Mouse (Mus musculus) limb, embryonic 14.5 days (tissue): ENCODE results near the gene Zc3h7b. TPM values are rescaled to one million over a fixed set of nuclear protein-coding genes. Genes with fewer than 3 reads are reported as not detected.

Experiments
- ATAC-seq: fragments of 200-750 bp; cut with Nextera tagmentation; 2 replicates; pipeline ENCODE4 v1.8.0; 2017; ENCODE audit warnings: low read depth, moderate number of reproducible peaks, moderate TSS enrichment; ENCODE audit not compliant: low FRiP score
- DNase-seq: peaks from one replicate; pipeline ENCODE4 v3.0.0-alpha.2; 2015; ENCODE audit warnings: low spot score
- H3K27ac ChIP-seq: fragments of 300-500 bp; sonication (generic); replicated peaks from 2 replicates; pipeline ENCODE4 v1.5.1; 2014; ENCODE audit warnings: low read depth, mild to moderate bottlenecking, low read length, moderate library complexity, mixed read lengths
- H3K27me3 ChIP-seq: fragments of 300-500 bp; sonication (generic); 2 replicates; pipeline ENCODE4 v1.6.1; 2014; ENCODE audit warnings: low read length, mixed read lengths; ENCODE audit not compliant: control insufficient read depth, insufficient read depth
- H3K36me3 ChIP-seq: fragments of 300-500 bp; sonication (generic); 2 replicates; pipeline ENCODE4 v1.6.1; 2014; ENCODE audit warnings: mild to moderate bottlenecking, low read length, moderate library complexity, mixed read lengths; ENCODE audit not compliant: control insufficient read depth, insufficient read depth
- H3K4me1 ChIP-seq: fragments of 300-500 bp; sonication (generic); 2 replicates; pipeline ENCODE4 v1.6.1; 2014; ENCODE audit warnings: antibody characterized with exemption, low read length, mixed read lengths; ENCODE audit not compliant: control insufficient read depth, insufficient read depth
- H3K4me2 ChIP-seq: fragments of 300-500 bp; sonication (generic); replicated peaks from 2 replicates; pipeline ENCODE4 v1.6.1; 2014; ENCODE audit warnings: low read depth, mild to moderate bottlenecking, low read length, moderate library complexity; ENCODE audit not compliant: severe bottlenecking
- H3K4me3 ChIP-seq: fragments of 300-500 bp; sonication (generic); replicated peaks from 2 replicates; pipeline ENCODE4 v1.5.1; 2014; ENCODE audit warnings: low read length
- H3K9ac ChIP-seq: fragments of 300-500 bp; sonication (generic); 2 replicates; pipeline ENCODE4 v1.6.1; 2014; ENCODE audit warnings: mild to moderate bottlenecking, low read depth, low read length, moderate library complexity; ENCODE audit not compliant: severe bottlenecking
- H3K9me3 ChIP-seq: fragments of 300-500 bp; sonication (generic); 2 replicates; pipeline ENCODE4 v1.6.1; 2016; ENCODE audit warnings: low read length; ENCODE audit not compliant: control insufficient read depth
- POLR2A ChIP-seq: fragments of 200-500 bp; IDR thresholded peaks from 2 replicates; pipeline ENCODE4 v1.8.0; 2012; ENCODE audit warnings: inconsistent platforms, mild to moderate bottlenecking, moderate library complexity, borderline replicate concordance; ENCODE audit not compliant: insufficient read depth, insufficient read length; ENCODE audit errors: extremely low read depth
- WGBS: fragments of 180-500 bp; shearing (Covaris S2); extraction: QIAGEN DNeasy Blood & Tissue Kit; methylation state at CpG from one replicate; pipeline ENCODE4 v1.1.7; 2014; 5-methylcytosine and 5-hydroxymethylcytosine counted together
- polyA plus RNA-seq, 2 experiments: library from polyadenylated mRNA; depleted of rRNA in 1 of 2; stranded (reverse) in 1 of 2; unstranded in 1 of 2; fragments of >200 nt; fragmentation: Nextera tagmentation in 1 of 2; extraction: Ambion mirVana in 1 of 2; gene quantifications; 2 replicates each; pipeline versions ENCODE4 v1.2.1 to v1.2.3; 2012 to 2014

Gene Zc3h7b
- polyA plus RNA-seq, 2 experiments: 43.2 to 61.9 TPM

DNA sequence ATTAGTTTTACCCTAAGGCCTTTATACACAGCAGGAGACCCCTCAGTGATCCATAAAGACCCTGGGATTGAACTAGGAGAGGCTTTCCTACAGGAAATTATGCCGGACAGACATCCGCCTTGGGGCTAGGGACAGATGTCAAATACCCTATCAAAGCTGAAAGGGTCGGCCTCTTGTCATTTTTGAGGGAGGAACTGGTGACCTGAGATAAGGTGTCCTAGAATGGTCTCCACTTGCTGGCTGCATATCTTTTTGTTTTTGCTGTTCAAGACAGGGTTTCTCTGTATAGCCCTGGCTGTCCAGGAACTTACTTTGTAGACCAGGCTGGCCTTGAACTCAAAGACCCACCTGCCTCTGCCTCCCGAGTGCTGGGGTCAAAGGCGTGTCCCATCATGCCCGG is 19.7 kb downstream of the Zc3h7b start:
- no peak overlapping the region for H3K4me3 ChIP-seq
- 78% methylated on average over 6 of the region's 6 CpGs for WGBS

DNA sequence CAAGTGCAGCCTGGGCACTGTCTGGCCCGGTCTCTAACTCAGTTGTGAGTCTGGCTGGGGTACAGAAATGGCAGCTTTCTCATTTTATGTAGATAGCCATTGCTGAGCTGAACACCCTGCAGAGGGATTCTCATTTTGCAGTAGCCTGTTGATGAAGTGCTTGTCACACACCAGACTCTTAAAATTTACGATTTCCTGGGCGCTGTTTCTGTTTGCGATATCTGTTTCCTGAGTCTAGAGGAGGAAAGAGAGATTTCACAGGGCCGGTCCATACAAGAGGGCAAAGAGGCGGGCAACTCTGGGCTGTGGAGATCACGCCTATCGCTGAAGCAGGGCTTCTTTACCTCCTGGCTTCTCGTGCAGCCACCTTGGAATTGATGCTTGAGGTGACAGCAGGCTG is 20.8 kb downstream of the Zc3h7b start:
- no peak for ATAC-seq
- 74% methylated on average over 9 of the region's 9 CpGs for WGBS
- no peaks in the 10 kb centered on the region for H3K4me1 ChIP-seq
- no peaks in the 10 kb centered on the region for H3K27me3 ChIP-seq
- H3K9ac ChIP-seq: no peak overlapping the region
- H3K36me3 ChIP-seq: peaks cover 31% of the 10 kb centered on the region
- H3K9me3 ChIP-seq: no peaks in the 10 kb centered on the region
- H3K4me2 ChIP-seq: no peak overlapping the region
- H3K4me3 ChIP-seq: no peak overlapping the region
- no peak for DNase-seq
- H3K27ac ChIP-seq: no peak overlapping the region
- no peak for TF ChIP-seq POLR2A

More for the DNA sequence above, 19.7 kb downstream of the Zc3h7b start:
- Histone ChIP-seq H3K9me3 (no peaks in the 10 kb centered on the region), H3K36me3 (peaks cover 23% of the 10 kb centered on the region), H3K4me2 (no peak overlapping the region), H3K4me1 (no peaks in the 10 kb centered on the region), H3K9ac (no peak overlapping the region), H3K27ac (no peak overlapping the region), H3K27me3 (no peaks in the 10 kb centered on the region)
- ATAC-seq (no peak), DNase-seq (no peak)
- no peak for TF ChIP-seq POLR2A

DNA sequence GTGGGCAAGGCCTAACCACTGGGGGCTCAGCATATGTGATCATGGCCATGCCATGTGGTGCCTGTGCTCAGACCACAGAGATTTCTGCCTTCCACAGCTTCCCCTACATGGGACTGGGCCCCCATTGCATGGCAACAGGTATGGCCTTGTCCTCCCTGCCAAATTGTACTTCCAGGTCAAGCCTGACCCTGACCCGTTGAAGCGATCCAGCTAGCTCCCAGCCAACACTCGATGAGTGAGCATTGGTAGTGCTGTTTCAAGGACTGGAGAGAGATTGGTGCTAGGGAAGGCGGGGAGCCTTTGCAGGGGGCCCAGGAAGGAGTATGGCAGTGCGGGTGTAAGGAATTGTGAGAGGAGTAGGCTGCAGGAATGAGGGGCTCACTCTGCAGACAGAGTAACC is 21.6 kb downstream of the Zc3h7b start:
- H3K27ac ChIP-seq: no peak overlapping the region
- H3K36me3 ChIP-seq: peaks cover 31% of the 10 kb centered on the region
- DNase-seq (no peak), ATAC-seq (no peak)
- no peak overlapping the region for H3K4me2 ChIP-seq
- no peak overlapping the region for H3K9ac ChIP-seq
- H3K4me1 ChIP-seq: no peaks in the 10 kb centered on the region
- WGBS: 88% methylated on average over 5 of the region's 5 CpGs
- no peaks in the 10 kb centered on the region for H3K9me3 ChIP-seq
- no peaks in the 10 kb centered on the region for H3K27me3 ChIP-seq
- H3K4me3 ChIP-seq: no peak overlapping the region
- TF ChIP-seq POLR2A: no peak

DNA sequence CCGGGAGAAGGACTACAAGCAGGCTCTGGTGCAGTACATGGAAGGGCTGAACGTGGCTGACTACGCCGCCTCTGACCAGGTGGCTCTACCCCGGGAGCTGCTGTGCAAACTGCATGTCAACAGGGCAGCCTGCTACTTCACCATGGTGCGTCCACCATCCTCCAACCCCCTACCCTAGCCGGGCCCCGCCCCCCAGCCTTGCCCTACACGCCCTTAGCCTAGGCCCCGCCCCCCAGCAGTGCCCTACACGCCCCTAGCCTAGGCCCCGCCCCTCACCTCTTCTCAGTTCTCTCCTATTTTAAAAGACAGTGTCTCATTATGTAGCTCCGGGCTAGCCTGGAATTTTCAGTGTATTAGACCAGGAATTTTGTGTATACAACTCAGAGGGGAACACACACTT is 24.2 kb downstream of the Zc3h7b start:
- Histone ChIP-seq H3K27ac (no peak overlapping the region), H3K36me3 (peaks cover 53% of the 10 kb centered on the region), H3K4me2 (no peak overlapping the region), H3K27me3 (no peaks in the 10 kb centered on the region), H3K4me3 (no peak overlapping the region), H3K9ac (no peak overlapping the region), H3K9me3 (no peaks in the 10 kb centered on the region), H3K4me1 (no peaks in the 10 kb centered on the region)
- DNase-seq: no peak
- 58% methylated on average over 13 of the region's 13 CpGs for WGBS
- TF ChIP-seq POLR2A: no peak
- ATAC-seq: no peak

- WGBS: 65% methylated on average over 20 of the region's 20 CpGs
- H3K9ac ChIP-seq: no peak overlapping the region
- H3K4me2 ChIP-seq: no peak overlapping the region
- no peak for TF ChIP-seq POLR2A
- no peaks in the 10 kb centered on the region for H3K4me1 ChIP-seq
- no peak overlapping the region for H3K4me3 ChIP-seq
- no peaks in the 10 kb centered on the region for H3K9me3 ChIP-seq
- no peaks in the 10 kb centered on the region for H3K27me3 ChIP-seq
- 0 out of 2 replicates have a peak, but pooled peaks have one; percentile 16 for ATAC-seq
- H3K36me3 ChIP-seq: peaks cover 87% of the 10 kb centered on the region
- DNase-seq: no peak
- H3K27ac ChIP-seq: peak overlapping the region; percentile 26; the same call in 1 of the 2 replicates
These were observed 27.7 kb downstream of the Zc3h7b start for GRCm38 (mm10) chr15:81772431-81773120.
